Mouse (Mus musculus) frontal cortex, adult (tissue): Measurements from ENCODE around the gene Erlec1.

Source experiments
- ATAC-seq: cut with Nextera tagmentation; 2 replicates; pipeline ENCODE4 v1.9.2; 2017; ENCODE audit warnings: mild to moderate bottlenecking, moderate library complexity, mixed read lengths; ENCODE audit not compliant: low TSS enrichment

The Erlec1 gene

GRCm38 (mm10) chr11:30954279-30954725 is at the start of gene Erlec1:
Erlec1 (minus strand) TSS chr11:30954335.
- peak; percentile 96 for ATAC-seq

GRCm38 (mm10) chr11:31001169-31001908 is 47.2 kb upstream of the Erlec1 start:
- no peak for ATAC-seq

GRCm38 (mm10) chr11:31000028-31000427 is 45.9 kb upstream of the Erlec1 start:
- ATAC-seq, result no peak

- ATAC-seq, result no peak
These were observed 44.6 kb upstream of the Erlec1 start for GRCm38 (mm10) chr11:30998704-30999103.

GRCm38 (mm10) chr11:30998199-30998598 is 44.1 kb upstream of the Erlec1 start:
- no peak for ATAC-seq

GRCm38 (mm10) chr11:30996670-30997069 is 42.5 kb upstream of the Erlec1 start:
- ATAC-seq, result no peak

- ATAC-seq, result peak; percentile 75
These were observed 32.5 kb upstream of the Erlec1 start for GRCm38 (mm10) chr11:30986625-30987017.

- peak; percentile 99 for ATAC-seq
These were observed 31.9 kb upstream of the Erlec1 start, which contains the start of gene Chac2 for GRCm38 (mm10) chr11:30985877-30986624. Chac2 (minus strand) TSS chr11:30986350.

- no peak for ATAC-seq
These were observed 31.1 kb upstream of the Erlec1 start for GRCm38 (mm10) chr11:30985237-30985636.

GRCm38 (mm10) chr11:30953469-30954154 is 523 bp downstream of the Erlec1 start:
- peak; percentile 63 for ATAC-seq

- ATAC-seq, result no peak
These were observed 1.3 kb downstream of the Erlec1 start for GRCm38 (mm10) chr11:30952829-30953228.

- ATAC-seq, result no peak
These were observed 10.6 kb downstream of the Erlec1 start for GRCm38 (mm10) chr11:30943522-30943921.

- ATAC-seq, result no peak
These were observed 25.6 kb downstream of the Erlec1 start for GRCm38 (mm10) chr11:30928498-30928897.

- no peak for ATAC-seq
These were observed 26.1 kb downstream of the Erlec1 start for GRCm38 (mm10) chr11:30928079-30928478.

- no peak for ATAC-seq
These were observed 30.9 kb downstream of the Erlec1 start for GRCm38 (mm10) chr11:30923283-30923682.

GRCm38 (mm10) chr11:30920641-30921040 is 33.5 kb downstream of the Erlec1 start:
- ATAC-seq, result no peak

- no peak for ATAC-seq
These were observed 41.8 kb downstream of the Erlec1 start for GRCm38 (mm10) chr11:30912311-30912710.

- ATAC-seq, result no peak
These were observed 54.8 kb downstream of the Erlec1 start for GRCm38 (mm10) chr11:30899312-30899711.

GRCm38 (mm10) chr11:30896201-30896600 is 57.9 kb downstream of the Erlec1 start:
- ATAC-seq, result no peak

GRCm38 (mm10) chr11:30888153-30888552 is 66.0 kb downstream of the Erlec1 start:
- no peak for ATAC-seq

- peak; percentile 95 for ATAC-seq
These were observed 68.8 kb downstream of the Erlec1 start, which contains the start of the genes Gpr75 and Asb3 for GRCm38 (mm10) chr11:30885171-30885871. Gpr75 (plus strand) TSS chr11:30885358. Asb3 (plus strand) TSS chr11:30885416.
